Mouse (Mus musculus) CH12.LX (cell line): ENCODE measurements around the gene Slc24a3.

Source experiments
- HCFC1 ChIP-seq: IDR thresholded peaks from 2 replicates; pipeline ENCODE4 v1.6.1; 2012; ENCODE audit warnings: low read depth, mild to moderate bottlenecking, inconsistent platforms, low read length, improper control_type of control experiment
- KAT2A ChIP-seq: IDR thresholded peaks from 2 replicates; pipeline ENCODE4 v1.6.1; 2012; ENCODE audit warnings: low read length, improper control_type of control experiment, inconsistent platforms; ENCODE audit not compliant: insufficient replicate concordance
- TCF12 ChIP-seq: IDR thresholded peaks from 2 replicates; pipeline ENCODE4 v1.6.1; 2014; ENCODE audit warnings: low read depth, mild to moderate bottlenecking, inconsistent platforms, low read length, improper control_type of control experiment

DNA sequence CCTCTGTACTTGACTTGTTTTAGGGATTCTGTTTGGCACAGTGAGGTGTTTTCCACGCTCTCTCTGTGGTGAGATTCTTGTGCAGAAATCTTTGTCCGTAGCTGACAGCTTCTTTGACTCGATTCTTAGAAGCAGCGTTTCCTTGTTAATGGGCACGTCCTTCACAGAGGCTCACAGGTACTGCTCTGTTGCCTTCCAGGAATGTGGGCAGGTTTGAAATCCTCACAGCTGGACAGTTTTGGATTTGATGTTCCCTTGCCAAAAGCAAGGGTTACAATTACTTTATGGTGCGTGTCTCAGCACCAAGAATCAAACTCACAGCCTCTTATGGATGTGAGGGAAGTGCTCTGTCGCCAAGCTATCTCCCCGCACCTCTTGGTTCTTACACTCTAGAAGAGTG is 14.9 kb downstream of the Slc24a3 start:
- no peak for TF ChIP-seq HCFC1
- no peak for TF ChIP-seq KAT2A
- TF ChIP-seq TCF12: no peak
